In genomic region chr7:99215347-99215855, GRCm38 (mm10) we compare ENCODE assay signal across 9 mouse cellular contexts. TPM values are rescaled to one million over a fixed set of nuclear protein-coding genes. Genes with fewer than 3 reads are reported as not detected.
DNase-seq lines count a peak whose midpoint lies in the region; ATAC-seq lines count a peak whose summit lies in the region.
"Had no signal": no experiment of that assay in that cellular context is flagged by ENCODE, and none has a peak within 500 bp of the region (broad histone marks: within the 10 kb centered on the region; RNA-seq: fewer than 3 reads in every experiment).

No protein-coding gene starts in this region.

- DNase-seq in adrenal gland, adult (ENCODE audit: inconsistent age in 2 of 2, low spot score in 1 of 2): peak; percentile 76 to 88
- no peak for DNase-seq in adrenal gland, postnatal 4 days (ENCODE audit: low spot score in 2 of 2)
- peak; percentile 84 for DNase-seq in Muller cell, postnatal 12 days (ENCODE audit: inconsistent ontology term)
- DNase-seq in heart, adult 9 months (ENCODE audit: low spot score in 2 of 2): peak; percentile 40 to 55
- DNase-seq in kidney, postnatal 25 days: peak; percentile 64 to 91
- no peak for DNase-seq in midbrain, embryonic 14.5 days
- no peak for DNase-seq in embryo, embryonic 10.5 days (ENCODE audit: low spot score)

- no peaks in the 10 kb centered on the region for H3K9me3 ChIP-seq in hindbrain, embryonic 16.5 days (ENCODE audit: control insufficient read depth, low read length)
- H3K9me3 ChIP-seq in midbrain, embryonic 14.5 days (ENCODE audit: control insufficient read depth, low read length): no peaks in the 10 kb centered on the region
- H3K9me3 ChIP-seq: hindbrain, embryonic 15.5 days had no signal

- no peak overlapping the region for H3K4me2 ChIP-seq in hindbrain, embryonic 16.5 days (ENCODE audit: low read length)
- no peak overlapping the region for H3K4me2 ChIP-seq in midbrain, embryonic 14.5 days (ENCODE audit: low read length)
- H3K4me2 ChIP-seq: hindbrain, embryonic 15.5 days had no signal

- H3K27ac ChIP-seq in hindbrain, embryonic 16.5 days (ENCODE audit: low read depth, low read length): no peak overlapping the region
- no peak overlapping the region for H3K27ac ChIP-seq in midbrain, embryonic 14.5 days (replicated peaks; ENCODE audit: low read depth, low read length)
- H3K27ac ChIP-seq: hindbrain, embryonic 15.5 days had no signal

- no peak for ATAC-seq in hindbrain, embryonic 16.5 days
- no peak for ATAC-seq in midbrain, embryonic 14.5 days (ENCODE audit: low FRiP score, low TSS enrichment)

- no peaks in the 10 kb centered on the region for H3K27me3 ChIP-seq in hindbrain, embryonic 16.5 days (replicated peaks; ENCODE audit: control insufficient read depth, insufficient read depth, low read length)
- H3K27me3 ChIP-seq in midbrain, embryonic 14.5 days (ENCODE audit: control insufficient read depth, insufficient read depth, low read length): no peaks in the 10 kb centered on the region
- H3K27me3 ChIP-seq: hindbrain, embryonic 15.5 days had no signal

- H3K4me3 ChIP-seq in hindbrain, embryonic 16.5 days (ENCODE audit: low read length): no peak overlapping the region
- H3K4me3 ChIP-seq in midbrain, embryonic 14.5 days (replicated peaks; ENCODE audit: low read depth, low read length): no peak overlapping the region
- H3K4me3 ChIP-seq: hindbrain, embryonic 15.5 days had no signal

- H3K4me1 ChIP-seq in hindbrain, embryonic 16.5 days (ENCODE audit: control insufficient read depth, insufficient read depth, low read depth, low read length): no peaks in the 10 kb centered on the region
- no peaks in the 10 kb centered on the region for H3K4me1 ChIP-seq in midbrain, embryonic 14.5 days (ENCODE audit: control insufficient read depth, insufficient read depth, low read length)
- H3K4me1 ChIP-seq: hindbrain, embryonic 15.5 days had no signal

- 74% methylated on average over 8 of the region's 8 CpGs for WGBS in hindbrain, embryonic 16.5 days
- 80% methylated on average over 8 of the region's 8 CpGs for WGBS in midbrain, embryonic 14.5 days

- H3K9ac ChIP-seq in hindbrain, embryonic 16.5 days (ENCODE audit: low read depth, low read length): no peak overlapping the region
- no peak overlapping the region for H3K9ac ChIP-seq in midbrain, embryonic 14.5 days (replicated peaks; ENCODE audit: low read length)
- H3K9ac ChIP-seq: hindbrain, embryonic 15.5 days had no signal

- no peaks in the 10 kb centered on the region for H3K36me3 ChIP-seq in hindbrain, embryonic 16.5 days (ENCODE audit: control insufficient read depth, insufficient read depth, low read length)
- H3K36me3 ChIP-seq in midbrain, embryonic 14.5 days (ENCODE audit: control insufficient read depth, insufficient read depth, low read length): no peaks in the 10 kb centered on the region
- H3K36me3 ChIP-seq: hindbrain, embryonic 15.5 days had no signal

RNA-seq across cellular contexts. Expression of gene Mogat2, which starts 23.0 kb away (rescaled TPM):
- 1 to 10 TPM in 1 of 2 experiments, under 1 TPM in 1; 0.34 to 4.1 TPM for total RNA-seq in adrenal gland, postnatal 4 days (2021)
- polyA plus RNA-seq in hindbrain, embryonic 16.5 days (2015; fragmentation: Nextera tagmentation; extraction: Ambion mirVana): 0.80 and 1.3 TPM in 2 replicates
- polyA plus RNA-seq in midbrain, embryonic 14.5 days (2014; fragmentation: Nextera tagmentation; extraction: Ambion mirVana): 1.4 and 2.1 TPM in 2 replicates

RNA-seq across cellular contexts. Expression of gene Dgat2, which starts 32.9 kb away (rescaled TPM):
- total RNA-seq in adrenal gland, postnatal 4 days (2021): 10 to 100 TPM; 34.5 to 55.3 TPM
- 23.7 and 24.9 TPM in 2 replicates for polyA plus RNA-seq in hindbrain, embryonic 16.5 days (2015; fragmentation: Nextera tagmentation; extraction: Ambion mirVana)
- polyA plus RNA-seq in midbrain, embryonic 14.5 days (2014; fragmentation: Nextera tagmentation; extraction: Ambion mirVana): 15.1 and 16.6 TPM in 2 replicates

RNA-seq across cellular contexts. Expression of gene Map6, which starts 51.8 kb away (rescaled TPM):
- total RNA-seq in adrenal gland, postnatal 4 days (2021): 10 to 100 TPM; 15.7 to 19.9 TPM
- polyA plus RNA-seq in hindbrain, embryonic 16.5 days (2015; fragmentation: Nextera tagmentation; extraction: Ambion mirVana): 127 and 137 TPM in 2 replicates
- 94.4 and 102 TPM in 2 replicates for polyA plus RNA-seq in midbrain, embryonic 14.5 days (2014; fragmentation: Nextera tagmentation; extraction: Ambion mirVana)

Comparison
In these comparisons a context has a peak if more than half of its experiments do, and no peak if none do; other contexts are left out.
1. DNase-seq: peak in adrenal gland, adult (2 of 2), Muller cell, postnatal 12 days (single experiment), heart, adult 9 months (2 of 2) and kidney, postnatal 25 days (2 of 2); none in adrenal gland, postnatal 4 days (0 of 2), midbrain, embryonic 14.5 days (single experiment) and embryo, embryonic 10.5 days (single experiment).